Mouse (Mus musculus): ENCODE data around the gene Ccdc138. TPM values are rescaled to one million over a fixed set of nuclear protein-coding genes. Genes with fewer than 3 reads are reported as not detected.
A peak's percentile ranks its signal among the peaks of the same experiment; 100 is the strongest.

Ccdc138 gene
- total RNA-seq, 2 experiments from 2014 or later = 2.2 to 3.7 TPM

DNA sequence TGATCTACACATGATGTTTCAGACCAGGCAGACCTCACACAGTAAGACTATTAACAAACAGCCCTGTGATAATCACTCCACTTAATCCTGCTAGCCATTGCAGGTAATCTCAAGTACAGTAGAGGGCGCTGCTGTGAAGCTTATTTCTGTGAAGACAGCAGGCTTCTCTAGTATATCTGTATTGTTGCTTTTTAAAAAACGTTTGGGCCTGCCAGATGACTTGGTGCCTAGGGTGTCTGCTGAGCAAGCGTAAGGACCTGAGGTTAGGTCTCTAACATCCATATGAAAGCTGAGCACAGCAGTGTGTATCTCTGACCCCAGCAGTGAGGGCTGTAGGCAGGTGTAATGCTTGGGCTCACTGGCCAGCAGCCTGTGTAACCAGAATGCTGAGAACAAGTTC lies 62.2 kb downstream of the Ccdc138 start:
- no peak for DNase-seq (ENCODE audit: low spot score in 2 of 2)

GRCm38 (mm10) chr10:58560521-58560920 lies 62.8 kb downstream of the Ccdc138 start:
- no peak for DNase-seq (ENCODE audit: low spot score in 2 of 2)

DNA sequence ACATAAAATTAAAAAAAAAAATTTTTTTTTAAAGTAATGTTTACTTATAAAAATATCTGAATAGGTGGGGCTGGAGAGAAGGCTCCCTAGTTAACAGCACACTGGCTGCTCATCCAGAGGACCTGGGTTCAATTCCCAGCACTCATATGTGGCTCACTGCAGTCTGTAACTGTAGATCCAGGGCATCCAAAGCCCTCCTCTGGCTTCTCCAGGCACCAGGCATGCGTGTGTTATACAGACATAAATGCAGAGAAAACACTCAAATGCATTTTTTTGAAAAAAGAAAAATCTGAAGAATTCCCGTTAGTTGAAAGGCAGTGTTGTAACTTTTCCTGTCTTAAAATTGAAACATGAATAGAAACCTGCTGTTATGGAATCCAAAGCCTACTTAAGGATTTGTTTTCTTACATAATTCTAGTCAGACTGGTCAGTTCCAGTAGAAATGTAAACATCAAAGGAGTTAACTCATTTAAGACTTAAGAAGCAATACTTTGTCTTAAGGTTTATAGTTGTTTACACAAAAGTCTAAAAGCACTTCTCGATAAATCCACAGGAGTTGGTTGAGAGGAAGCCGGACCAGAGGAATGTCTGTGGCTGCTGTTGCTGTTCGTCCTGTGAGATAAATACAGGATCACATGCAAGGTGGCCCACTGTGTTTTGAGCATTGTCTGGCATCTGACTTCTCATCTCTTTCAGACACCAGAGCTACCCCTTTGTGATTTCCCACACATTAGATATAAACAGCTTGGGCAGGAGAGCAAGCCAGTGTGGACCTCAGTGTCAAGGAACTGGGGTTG lies 87.9 kb downstream of the Ccdc138 start:
- no peak for DNase-seq (ENCODE audit: low spot score in 2 of 2)

DNA sequence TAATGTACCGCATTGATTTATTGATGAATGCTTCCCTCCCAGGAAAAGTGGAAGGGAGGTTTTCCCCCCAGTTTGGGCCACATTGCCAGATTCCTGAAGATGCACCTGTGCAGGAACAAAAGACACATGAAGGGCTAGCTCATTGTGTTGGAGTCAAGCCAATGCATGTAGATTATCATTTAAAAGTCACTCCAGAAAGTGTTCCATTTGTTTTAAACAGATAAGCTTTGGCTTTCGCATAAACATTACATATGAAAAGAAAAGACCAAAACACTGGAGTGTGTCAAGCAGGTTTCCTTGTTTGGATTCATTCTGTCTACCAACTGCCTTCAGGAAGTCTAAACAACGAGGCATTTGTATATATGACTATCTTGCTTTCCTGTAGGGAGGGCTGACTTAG lies 96.7 kb downstream of the Ccdc138 start:
- DNase-seq (ENCODE audit: low spot score in 2 of 2) = no peak

DNA sequence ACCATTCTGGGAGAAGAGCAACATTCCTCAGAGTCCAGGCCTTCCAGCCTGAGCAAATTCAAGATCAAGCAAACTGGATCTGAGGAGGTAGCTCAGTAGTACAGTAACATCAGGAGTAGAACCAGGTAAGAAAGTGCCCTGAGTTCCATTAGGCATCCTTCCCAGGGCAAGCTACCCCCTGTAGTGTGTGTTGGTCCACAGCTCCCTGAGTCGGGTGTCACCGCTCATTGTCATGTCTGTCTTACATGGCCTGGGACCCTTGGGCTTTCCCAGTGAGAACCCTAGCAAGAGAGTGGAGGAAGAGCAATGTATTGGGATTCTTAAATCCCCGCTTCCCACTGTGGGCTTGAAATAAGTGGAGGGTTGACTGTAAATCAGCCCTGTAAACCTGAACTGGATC lies 97.4 kb downstream of the Ccdc138 start:
- no peak for DNase-seq (ENCODE audit: low spot score in 2 of 2)

GRCm38 (mm10) chr10:58595821-58596220 lies 98.1 kb downstream of the Ccdc138 start:
- DNase-seq (ENCODE audit: low spot score in 2 of 2) = no peak

- DNase-seq (ENCODE audit: low spot score in 2 of 2) = no peak
Measured at GRCm38 (mm10) chr10:58600151-58600550, 102.4 kb downstream of the Ccdc138 start.

- no peak for DNase-seq (ENCODE audit: low spot score in 2 of 2)
Measured at GRCm38 (mm10) chr10:58600983-58601382, 103.2 kb downstream of the Ccdc138 start.

- no peak for DNase-seq (ENCODE audit: low spot score in 2 of 2)
Measured at GRCm38 (mm10) chr10:58601431-58601901, 103.7 kb downstream of the Ccdc138 start.

DNA sequence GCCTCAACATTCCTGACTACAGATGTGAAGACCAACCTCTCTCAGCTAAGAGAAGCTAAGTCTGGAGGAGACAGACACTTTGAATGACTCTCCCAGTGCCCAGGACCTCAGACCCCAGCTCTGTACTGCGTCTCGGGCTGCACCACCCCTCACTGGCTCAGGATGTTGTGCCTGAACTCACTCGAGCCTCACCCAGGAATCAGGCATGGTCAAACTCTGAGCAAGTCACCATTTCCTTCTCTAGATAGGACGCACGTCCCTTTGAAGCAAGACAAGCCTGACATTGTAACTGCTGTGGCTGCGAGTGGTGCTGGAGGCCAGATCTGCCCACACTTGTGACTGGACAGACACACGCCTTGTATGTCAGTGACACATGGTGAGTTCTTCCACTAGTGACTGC lies 104.2 kb downstream of the Ccdc138 start:
- DNase-seq (ENCODE audit: low spot score in 2 of 2) = no peak

GRCm38 (mm10) chr10:58604779-58605178 lies 107.0 kb downstream of the Ccdc138 start:
- peak in 1 of 2 experiments; percentile 30 for DNase-seq (ENCODE audit: low spot score in 2 of 2)

GRCm38 (mm10) chr10:58606356-58606755 lies 108.6 kb downstream of the Ccdc138 start:
- no peak for DNase-seq (ENCODE audit: low spot score in 2 of 2)

- DNase-seq (ENCODE audit: low spot score in 2 of 2) = no peak
Measured at GRCm38 (mm10) chr10:58608858-58609257, 111.1 kb downstream of the Ccdc138 start.

GRCm38 (mm10) chr10:58610484-58611261 lies 112.9 kb downstream of the Ccdc138 start:
- no peak for DNase-seq (ENCODE audit: low spot score in 2 of 2)

- no peak for DNase-seq (ENCODE audit: low spot score in 2 of 2)
Measured at GRCm38 (mm10) chr10:58614601-58615000, 116.9 kb downstream of the Ccdc138 start.

- DNase-seq (ENCODE audit: low spot score in 2 of 2) = no peak
Measured at GRCm38 (mm10) chr10:58616565-58616964, 118.8 kb downstream of the Ccdc138 start.

- DNase-seq (ENCODE audit: low spot score in 2 of 2) = no peak
Measured at GRCm38 (mm10) chr10:58618501-58619216, 120.9 kb downstream of the Ccdc138 start.

- DNase-seq (ENCODE audit: low spot score in 2 of 2) = no peak
Measured at GRCm38 (mm10) chr10:58619266-58619665, 121.5 kb downstream of the Ccdc138 start.

DNA sequence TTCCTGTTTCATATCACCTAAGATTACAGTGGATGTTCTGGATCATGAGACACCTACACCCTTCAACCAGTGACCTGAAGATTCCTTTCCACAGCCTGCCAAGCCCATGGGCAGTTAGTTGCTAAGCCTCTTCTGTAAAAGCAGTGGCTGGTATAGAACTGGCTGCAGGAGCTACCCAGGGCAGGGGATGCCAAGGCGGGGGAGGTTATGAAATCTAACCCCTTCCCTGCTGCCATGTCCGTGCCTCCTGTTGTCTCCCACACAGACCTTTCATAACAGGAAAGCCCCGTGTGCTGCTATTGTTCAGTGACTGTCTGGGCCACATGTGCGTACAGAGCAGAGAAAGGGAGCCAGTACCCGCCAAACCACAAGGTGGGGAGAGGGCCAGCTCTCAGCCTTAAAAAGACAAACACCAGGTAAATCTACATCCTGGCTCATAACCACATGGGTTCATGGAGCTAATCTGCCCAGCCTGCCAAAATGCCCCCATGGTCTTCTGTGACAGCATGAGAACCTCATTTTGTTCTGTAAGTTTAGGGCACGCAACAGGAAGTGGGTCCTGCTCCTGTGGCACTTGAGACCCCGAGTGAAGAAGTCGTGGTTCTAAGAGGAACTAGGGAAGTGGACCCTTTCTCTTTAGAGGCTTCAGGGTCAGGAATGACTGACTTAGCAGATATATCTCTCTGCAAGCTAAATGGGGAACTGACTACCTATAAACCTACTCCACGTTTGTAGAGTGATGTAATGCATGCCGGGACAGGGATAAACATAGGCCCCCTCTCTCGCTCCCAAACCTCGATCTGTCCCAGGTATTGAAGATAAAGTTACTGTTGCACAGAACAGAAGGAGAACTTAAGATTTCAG lies 127.3 kb downstream of the Ccdc138 start:
- DNase-seq (ENCODE audit: low spot score in 2 of 2) = no peak

Measured in adrenal gland, adult 18-20 months (tissue).